Mouse (Mus musculus): ENCODE results near the gene Mtif3.

DNA sequence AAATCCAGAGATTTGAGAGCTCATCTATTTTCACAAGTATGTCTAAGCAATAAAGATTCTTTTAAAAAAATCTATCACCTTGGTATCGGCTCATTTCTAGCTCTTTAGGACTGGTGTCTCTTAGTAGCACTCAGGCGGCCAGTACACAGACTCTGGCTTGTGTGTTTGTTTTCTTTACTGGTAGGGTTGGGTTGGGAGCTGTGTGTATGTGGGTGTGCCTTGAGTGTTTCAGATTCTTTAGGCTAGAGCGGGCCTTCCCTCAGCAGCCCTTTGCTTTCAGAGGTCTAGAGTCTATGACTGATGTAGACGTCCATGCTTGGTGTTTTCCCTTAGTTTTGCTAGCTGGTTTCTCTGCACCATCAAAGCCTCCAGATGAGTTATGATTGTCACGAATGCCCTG is 40.1 kb downstream of the Mtif3 start:
- TF ChIP-seq POLR2AphosphoS2 (IDR thresholded peaks at IDR 0.05; ENCODE audit: low read length): no peak
- no peak for TF ChIP-seq RAD21 (IDR thresholded peaks at IDR 0.05; ENCODE audit: low read depth, low read length)
- no peak for TF ChIP-seq ETS1 (IDR thresholded peaks at IDR 0.05; ENCODE audit: low read depth, low read length)
- no peak for TF ChIP-seq POLR2A (IDR thresholded peaks at IDR 0.05; ENCODE audit: control insufficient read depth in 1 of 2, insufficient read depth in 1 of 2, low read depth in 1 of 2, low read length in 2 of 2, poor library complexity in 1 of 2)
- TF ChIP-seq CTCF (IDR thresholded peaks at IDR 0.05 in 2 of 3, conservative IDR thresholded peaks at IDR 0.05 in 1 of 3; ENCODE audit: control insufficient read depth in 1 of 3, insufficient read depth in 1 of 3, low read depth in 2 of 3, low read length in 3 of 3, poor library complexity in 1 of 3, severe bottlenecking in 1 of 3): no peak
- TF ChIP-seq GABPA (IDR thresholded peaks at IDR 0.05; ENCODE audit: low read depth, low read length): no peak
- TF ChIP-seq ZMIZ1 (IDR thresholded peaks at IDR 0.05; ENCODE audit: low read depth, low read length): no peak
- TF ChIP-seq MEF2A (IDR thresholded peaks at IDR 0.05; ENCODE audit: extremely low read depth, insufficient replicate concordance, low read depth, low read length, poor library complexity, severe bottlenecking): no peak
- no peak for TF ChIP-seq ZNF384 (IDR thresholded peaks at IDR 0.05; ENCODE audit: low read depth, low read length)

All from MEL (cell line).